Mouse (Mus musculus) layer of hippocampus, adult 2 months (tissue): ENCODE data around the gene Xpnpep3. TPM values are rescaled to one million over a fixed set of nuclear protein-coding genes. Genes with fewer than 3 reads are reported as not detected.

ENCODE experiments used
- DNase-seq, 2 experiments: peaks; one replicate each; pipeline ENCODE4 v3.0.0; 2022; ENCODE audit warnings: low spot score in 2 of 2
- H3K27ac ChIP-seq: fragments of 200-600 bp; 2 replicates; pipeline ENCODE4 v1.8.1; 2022
- H3K4me3 ChIP-seq: fragments of 200-600 bp; 2 replicates; pipeline ENCODE4 v1.8.1; 2022; ENCODE audit warnings: mild to moderate bottlenecking
- CTCF ChIP-seq: fragments of 200-600 bp; conservative IDR thresholded peaks from 2 replicates; pipeline ENCODE4 v1.8.1; 2022; ENCODE audit warnings: antibody characterized with exemption, mild to moderate bottlenecking, moderate library complexity
- long read RNA-seq, 2 experiments: library from polyadenylated mRNA; stranded (forward); transcript quantifications; one replicate each; pipeline ENCODE4 v2.0.0; 2021; ENCODE audit warnings: borderline mapping rate in 2 of 2
- total RNA-seq, 2 experiments: library from RNA; stranded (reverse); gene quantifications; 2 replicates each; pipeline ENCODE4 v1.2.3; 2021

Xpnpep3 gene
- 10 to 100 TPM; 17.0 to 17.9 TPM for total RNA-seq
- long read RNA-seq, experiment 1, full-length matches to known transcripts: 1 of 8 reads
- long read RNA-seq, experiment 1, partial matches to known transcripts: 0 of 8 reads
- long read RNA-seq, experiment 1, other reads (novel, unspliced or antisense): 7 of 8 reads
- long read RNA-seq, experiment 2, full-length matches to known transcripts: 4 of 21 reads
- long read RNA-seq, experiment 2, partial matches to known transcripts: 1 of 21 reads
- long read RNA-seq, experiment 2, other reads (novel, unspliced or antisense): 16 of 21 reads

- Histone ChIP-seq H3K27ac (peak within 1 kb of the TSS; percentile 100), H3K4me3 (peak within 1 kb of the TSS; percentile 66)
- DNase-seq: peak; percentile 94 to 99
- peak; percentile 13 for TF ChIP-seq CTCF
Observed at GRCm38 (mm10) chr15:81399638-81400315, at the start of gene Xpnpep3, which contains the start of gene St13. Gene Xpnpep3 (plus strand): TSS chr15:81400138. Gene St13 (minus strand): TSS chr15:81400077.

GRCm38 (mm10) chr15:81350401-81350800 lies 49.5 kb upstream of the Xpnpep3 start:
- H3K27ac ChIP-seq: no peak overlapping the region
- TF ChIP-seq CTCF: no peak
- no peak for DNase-seq

GRCm38 (mm10) chr15:81352638-81353037 lies 47.3 kb upstream of the Xpnpep3 start:
- Histone ChIP-seq H3K4me3 (no peak overlapping the region), H3K27ac (no peak overlapping the region)
- TF ChIP-seq CTCF: peak; percentile 54
- DNase-seq: no peak

More at GRCm38 (mm10) chr15:81350401-81350800, 49.5 kb upstream of the Xpnpep3 start:
- no peak overlapping the region for H3K4me3 ChIP-seq

- H3K27ac ChIP-seq: no peak overlapping the region
- peak; percentile 75 for TF ChIP-seq CTCF
- DNase-seq: no peak
- H3K4me3 ChIP-seq: no peak overlapping the region
Observed at GRCm38 (mm10) chr15:81355146-81355761, 44.7 kb upstream of the Xpnpep3 start.

GRCm38 (mm10) chr15:81356946-81357345 lies 43.0 kb upstream of the Xpnpep3 start:
- no peak for DNase-seq
- TF ChIP-seq CTCF: no peak
- Histone ChIP-seq H3K4me3 (no peak overlapping the region), H3K27ac (no peak overlapping the region)

- TF ChIP-seq CTCF: no peak
- H3K4me3 ChIP-seq: no peak overlapping the region
- no peak overlapping the region for H3K27ac ChIP-seq
- DNase-seq: no peak
Observed at GRCm38 (mm10) chr15:81358943-81359342, 41.0 kb upstream of the Xpnpep3 start.

GRCm38 (mm10) chr15:81359421-81359820 lies 40.5 kb upstream of the Xpnpep3 start:
- DNase-seq: no peak
- H3K27ac ChIP-seq: no peak overlapping the region
- TF ChIP-seq CTCF: no peak
- H3K4me3 ChIP-seq: no peak overlapping the region

GRCm38 (mm10) chr15:81360345-81361021 lies 39.5 kb upstream of the Xpnpep3 start, which contains the start of gene Slc25a17:
Gene Slc25a17 (minus strand): TSS chr15:81360812.
- Histone ChIP-seq H3K4me3 (peak within 1 kb of the TSS; percentile 77), H3K27ac (peak within 1 kb of the TSS; percentile 87)
- peak; percentile 92 to 95 for DNase-seq
- TF ChIP-seq CTCF: no peak

GRCm38 (mm10) chr15:81361022-81361404 lies 38.9 kb upstream of the Xpnpep3 start:
- H3K4me3 ChIP-seq: peak overlapping the region; percentile 77
- DNase-seq: no peak
- peak overlapping the region; percentile 87 for H3K27ac ChIP-seq
- TF ChIP-seq CTCF: no peak

- no peak for TF ChIP-seq CTCF
- DNase-seq: no peak
- Histone ChIP-seq H3K27ac (peak overlapping the region; percentile 87; the same call in 1 of the 2 replicates), H3K4me3 (no peak overlapping the region)
Observed at GRCm38 (mm10) chr15:81361417-81362015, 38.4 kb upstream of the Xpnpep3 start.

GRCm38 (mm10) chr15:81362501-81362900 lies 37.4 kb upstream of the Xpnpep3 start:
- DNase-seq: no peak
- no peak overlapping the region for H3K4me3 ChIP-seq
- no peak for TF ChIP-seq CTCF

GRCm38 (mm10) chr15:81364271-81364670 lies 35.7 kb upstream of the Xpnpep3 start:
- H3K4me3 ChIP-seq: no peak overlapping the region
- DNase-seq: no peak
- TF ChIP-seq CTCF: no peak
- H3K27ac ChIP-seq: no peak overlapping the region

More at GRCm38 (mm10) chr15:81362501-81362900, 37.4 kb upstream of the Xpnpep3 start:
- H3K27ac ChIP-seq: no peak overlapping the region
